Mouse (Mus musculus): Measurements from ENCODE around the gene Leo1. TPM values are rescaled to one million over a fixed set of nuclear protein-coding genes. Genes with fewer than 3 reads are reported as not detected.
A peak's percentile ranks its signal among the peaks of the same experiment; 100 is the strongest.
"Not testable (repeated sequence)": the region's sequence is repeated elsewhere in the genome, so short reads cannot be mapped to it uniquely, and the experiment has no call there.

The Leo1 gene
- polyA plus RNA-seq, 1 experiment from 2014 or later: 46.8 TPM

DNA sequence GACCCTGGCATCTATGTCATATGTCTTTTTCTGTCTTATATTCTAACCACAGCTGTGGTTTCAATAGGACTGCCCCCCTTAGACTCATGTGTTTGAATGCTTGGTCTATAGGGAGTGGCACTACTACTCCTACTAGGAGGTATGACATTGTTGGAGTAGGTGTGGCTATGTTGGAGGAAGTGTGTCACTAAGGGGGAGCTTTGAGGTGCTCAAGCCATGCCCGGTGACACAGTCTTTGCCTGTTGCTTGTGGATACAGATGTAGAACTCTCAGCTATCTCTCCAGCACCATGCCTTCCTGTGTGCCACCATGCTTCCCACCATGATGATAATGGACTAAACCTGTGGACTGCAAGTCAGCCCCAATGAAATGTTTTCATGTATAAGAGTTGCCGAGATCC lies 12.3 kb upstream of the Leo1 start:
- 99% methylated on average over 2 of the region's 2 CpGs for WGBS
- H3K4me1 ChIP-seq (replicated peaks): 0 out of 2 replicates have a peak, but pooled peaks cover 3% of the 10 kb centered on the region
- no peaks in the 10 kb centered on the region for H3K27me3 ChIP-seq
- no peak overlapping the region for H3K27ac ChIP-seq
- no peaks in the 10 kb centered on the region for H3K36me3 ChIP-seq
- H3K4me3 ChIP-seq (replicated peaks): no peak overlapping the region
- no peak for ATAC-seq
- no peak overlapping the region for H3K4me2 ChIP-seq (replicated peaks)
- no peaks in the 10 kb centered on the region for H3K9me3 ChIP-seq
- no peak overlapping the region for H3K9ac ChIP-seq (replicated peaks)

DNA sequence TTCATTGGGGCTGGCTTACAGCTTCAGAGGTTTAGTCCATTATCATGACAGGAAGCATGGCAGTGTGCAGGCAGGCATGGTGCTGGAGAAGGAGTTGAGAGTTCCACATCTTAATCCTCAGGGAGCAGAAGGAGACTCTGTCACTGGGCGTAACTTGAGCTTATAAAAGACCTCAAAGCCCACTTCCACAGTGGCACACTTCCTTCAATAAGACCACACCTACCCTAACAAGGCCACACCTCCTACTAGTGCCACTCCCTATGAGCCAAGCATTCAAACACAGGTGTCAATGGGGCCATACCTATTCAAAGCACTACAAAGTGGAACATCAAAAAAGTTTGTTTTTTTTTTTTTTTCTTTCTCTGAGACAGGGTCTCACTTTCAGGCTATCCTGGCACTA lies 11.7 kb upstream of the Leo1 start:
- ATAC-seq: no peak

DNA sequence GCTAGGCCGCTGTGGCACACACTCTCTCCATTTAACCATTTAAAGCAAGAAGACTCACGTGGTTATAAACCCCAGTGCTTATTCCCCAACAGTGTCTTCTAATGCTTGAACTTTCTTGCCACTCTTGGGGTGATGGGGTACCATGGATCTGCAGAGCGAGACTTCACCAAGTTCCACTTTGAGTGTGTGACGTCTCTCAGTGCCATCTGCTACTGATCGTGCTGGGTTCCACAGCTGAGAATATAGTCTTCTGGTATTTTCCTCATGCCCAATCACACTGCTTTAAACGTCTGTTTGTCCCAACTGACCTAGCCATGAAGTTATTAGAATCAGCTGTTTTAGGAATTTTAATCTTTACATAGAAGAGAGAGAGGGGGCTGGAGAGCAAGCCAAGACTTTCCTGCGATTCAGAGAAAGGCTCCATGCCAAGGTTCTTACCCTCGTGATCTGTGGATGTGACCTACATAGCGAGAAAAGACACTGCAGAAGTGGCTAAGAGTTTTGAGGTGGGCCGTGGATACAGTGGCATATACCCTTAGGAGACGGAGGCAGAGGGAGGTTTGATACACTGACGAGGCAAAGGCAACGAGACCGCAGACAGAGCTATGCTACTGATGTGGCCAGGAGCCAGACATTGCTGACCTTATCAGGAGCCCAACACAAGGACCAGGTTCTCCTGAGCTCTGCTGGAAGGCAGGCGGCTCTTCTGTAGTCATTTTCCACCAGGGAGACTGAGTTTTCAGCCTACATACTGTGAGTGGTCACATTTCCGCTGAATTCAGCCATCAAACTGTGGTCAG lies 10.3 kb upstream of the Leo1 start:
- H3K4me2 ChIP-seq (replicated peaks): no peak overlapping the region
- no peak overlapping the region for H3K4me3 ChIP-seq (replicated peaks)
- no peak overlapping the region for H3K27ac ChIP-seq
- ATAC-seq: no peak
- 74% methylated on average over 16 of the region's 16 CpGs for WGBS
- H3K9me3 ChIP-seq: no peaks in the 10 kb centered on the region
- peaks cover 6% of the 10 kb centered on the region; the same call in 1 of the 2 replicates for H3K4me1 ChIP-seq (replicated peaks)
- H3K36me3 ChIP-seq: no peaks in the 10 kb centered on the region
- no peaks in the 10 kb centered on the region for H3K27me3 ChIP-seq
- H3K9ac ChIP-seq (replicated peaks): no peak overlapping the region

More for the DNA sequence above, 11.7 kb upstream of the Leo1 start:
- Histone ChIP-seq H3K4me3 (replicated peaks) (no peak overlapping the region), H3K36me3 (no peaks in the 10 kb centered on the region), H3K4me1 (replicated peaks) (0 out of 2 replicates have a peak, but pooled peaks cover 3% of the 10 kb centered on the region), H3K27me3 (no peaks in the 10 kb centered on the region), H3K27ac (no peak overlapping the region), H3K9ac (replicated peaks) (no peak overlapping the region), H3K9me3 (no peaks in the 10 kb centered on the region), H3K4me2 (replicated peaks) (no peak overlapping the region)
- WGBS: 75% methylated on average over 1 of the region's 1 CpGs

DNA sequence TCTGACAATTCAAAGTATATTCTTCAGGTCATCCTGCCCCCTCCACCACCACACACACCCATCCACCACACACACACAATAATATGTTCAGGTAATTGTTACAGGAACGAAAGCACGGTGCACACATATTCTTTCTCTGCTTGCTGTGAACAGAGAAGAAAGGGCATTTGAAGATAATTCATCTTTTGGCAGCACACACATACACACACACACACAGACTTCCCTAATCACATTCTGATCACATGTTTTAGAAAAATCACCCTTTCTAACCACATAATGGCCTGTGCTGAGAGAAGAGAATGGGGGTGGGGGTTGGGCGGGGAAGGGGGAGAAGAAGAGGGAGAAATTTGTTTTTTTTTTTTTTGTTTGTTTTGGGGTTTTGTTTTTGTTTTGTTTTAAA lies 8.6 kb upstream of the Leo1 start:
- whole genome bisulfite sequencing: 78% methylated on average over 3 of the region's 3 CpGs
- Histone ChIP-seq H3K36me3 (no peaks in the 10 kb centered on the region), H3K9me3 (no peaks in the 10 kb centered on the region), H3K27ac (no peak overlapping the region), H3K27me3 (no peaks in the 10 kb centered on the region), H3K4me2 (replicated peaks) (no peak overlapping the region), H3K4me3 (replicated peaks) (no peak overlapping the region), H3K9ac (replicated peaks) (no peak overlapping the region), H3K4me1 (replicated peaks) (peaks cover 7% of the 10 kb centered on the region; the same call in 1 of the 2 replicates)
- no peak for ATAC-seq

DNA sequence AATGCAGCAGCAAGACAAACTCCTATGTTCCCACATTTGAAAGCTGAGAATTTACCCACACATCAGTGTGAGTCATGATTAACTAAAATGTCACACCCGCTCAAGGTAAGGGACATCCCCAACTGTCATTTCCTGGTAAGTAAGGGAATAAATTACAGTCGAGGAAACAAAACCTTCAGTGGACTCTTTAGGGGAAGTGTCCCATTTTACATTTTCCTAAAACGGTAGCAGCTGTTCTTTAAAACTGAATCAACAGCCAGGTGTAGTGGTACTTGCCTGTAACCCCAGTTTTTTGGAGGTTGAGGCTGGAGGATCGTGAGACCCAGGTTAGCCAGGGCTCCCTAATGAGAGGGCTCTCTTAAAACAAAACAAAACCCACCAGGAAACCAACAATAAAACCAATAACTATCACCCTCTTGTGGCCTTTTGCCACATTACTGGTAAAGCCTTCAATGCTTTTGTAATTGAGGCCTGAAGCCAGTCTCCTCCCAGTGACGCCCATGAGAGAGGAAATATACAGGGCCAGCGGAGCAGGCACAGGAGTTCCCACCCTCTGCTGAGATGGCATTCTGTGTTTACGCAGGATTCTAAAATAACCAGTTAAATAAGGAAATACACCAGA lies 7.0 kb upstream of the Leo1 start:
- no peaks in the 10 kb centered on the region for H3K9me3 ChIP-seq
- H3K27me3 ChIP-seq: no peaks in the 10 kb centered on the region
- H3K4me2 ChIP-seq (replicated peaks): no peak overlapping the region
- H3K4me1 ChIP-seq (replicated peaks): peaks cover 7% of the 10 kb centered on the region; the same call in 1 of the 2 replicates
- WGBS: 50% methylated on average over 7 of the region's 7 CpGs
- no peak overlapping the region for H3K27ac ChIP-seq
- no peak overlapping the region for H3K9ac ChIP-seq (replicated peaks)
- H3K4me3 ChIP-seq (replicated peaks): no peak overlapping the region
- H3K36me3 ChIP-seq: no peaks in the 10 kb centered on the region
- peak; percentile 43; the same call in 1 of the 2 replicates for ATAC-seq

DNA sequence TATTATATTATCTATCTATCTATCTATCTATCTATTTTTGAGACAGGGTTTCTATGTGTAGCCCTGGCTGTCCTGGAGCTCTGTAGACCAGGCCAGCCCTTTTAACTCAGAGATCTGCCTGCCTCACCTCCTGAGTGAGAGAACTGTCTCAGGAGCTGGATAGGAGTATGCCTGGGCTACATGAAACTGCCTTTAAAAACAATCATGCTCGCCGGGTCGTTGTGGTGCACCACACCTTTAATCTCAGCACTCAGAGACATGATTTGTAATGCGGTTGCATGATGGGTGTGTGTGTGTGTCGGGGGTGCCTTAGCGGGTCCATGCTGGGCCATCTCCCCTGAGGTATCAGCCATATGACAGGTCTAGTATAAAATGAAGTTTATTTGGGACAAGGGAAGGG lies 6.5 kb upstream of the Leo1 start:
- no peak overlapping the region for H3K4me3 ChIP-seq (replicated peaks)
- peaks cover 7% of the 10 kb centered on the region; the same call in 1 of the 2 replicates for H3K4me1 ChIP-seq (replicated peaks)
- no peaks in the 10 kb centered on the region for H3K27me3 ChIP-seq
- WGBS: 73% methylated on average over 6 of the region's 6 CpGs
- H3K4me2 ChIP-seq (replicated peaks): no peak overlapping the region
- H3K27ac ChIP-seq: no peak overlapping the region
- ATAC-seq: no peak
- H3K36me3 ChIP-seq: no peaks in the 10 kb centered on the region
- no peaks in the 10 kb centered on the region for H3K9me3 ChIP-seq
- no peak overlapping the region for H3K9ac ChIP-seq (replicated peaks)

DNA sequence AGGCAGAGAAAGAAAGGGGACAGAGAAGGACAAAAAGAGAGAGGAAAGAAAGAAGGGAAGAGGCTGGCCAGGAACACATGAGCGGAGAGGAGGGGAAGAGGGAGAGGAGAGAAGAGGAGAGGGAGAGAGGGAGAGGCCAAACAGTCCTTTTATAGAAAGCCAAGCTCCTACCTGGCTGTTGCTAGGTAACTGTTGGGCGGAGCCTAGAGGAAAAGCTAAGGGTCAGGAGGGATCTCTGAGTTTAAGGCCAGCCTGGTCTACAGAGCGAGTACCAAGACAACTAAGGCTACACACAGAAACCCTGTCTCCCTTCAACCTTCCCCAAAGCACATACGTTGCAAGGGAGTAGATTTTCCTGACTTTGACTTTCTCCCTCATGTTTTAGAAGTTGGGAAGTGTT lies 6.0 kb upstream of the Leo1 start:
- H3K27me3 ChIP-seq: no peaks in the 10 kb centered on the region
- H3K27ac ChIP-seq: no peak overlapping the region
- no peak overlapping the region for H3K4me3 ChIP-seq (replicated peaks)
- H3K9me3 ChIP-seq: no peaks in the 10 kb centered on the region
- 89% methylated on average over 4 of the region's 4 CpGs for WGBS
- no peaks in the 10 kb centered on the region for H3K36me3 ChIP-seq
- H3K4me2 ChIP-seq (replicated peaks): no peak overlapping the region
- H3K4me1 ChIP-seq (replicated peaks): peaks cover 7% of the 10 kb centered on the region; the same call in 1 of the 2 replicates
- H3K9ac ChIP-seq (replicated peaks): no peak overlapping the region
- ATAC-seq: no peak

DNA sequence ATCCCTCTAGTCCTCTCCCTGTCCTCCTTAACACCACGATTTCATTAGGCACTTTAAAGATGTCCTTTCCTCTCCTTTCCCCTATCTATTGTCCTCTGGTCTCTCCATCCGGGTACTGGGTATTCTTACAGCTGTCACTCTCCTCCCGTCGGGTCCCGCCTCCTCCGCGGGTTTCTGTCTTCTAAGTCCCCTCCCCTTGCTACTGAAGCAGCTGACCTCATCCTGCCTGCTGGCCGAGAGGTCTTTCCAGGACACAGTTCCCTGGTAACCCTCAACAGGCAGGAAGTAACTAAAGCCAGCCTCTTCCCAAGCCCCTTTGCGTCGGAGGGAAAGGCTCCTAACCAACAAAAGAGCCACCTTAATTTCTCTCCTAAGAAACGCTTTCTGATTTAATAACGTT lies 5.4 kb upstream of the Leo1 start:
- 1% methylated on average over 12 of the region's 12 CpGs for WGBS
- Histone ChIP-seq H3K4me3 (replicated peaks) (no peak overlapping the region), H3K27ac (no peak overlapping the region), H3K9me3 (no peaks in the 10 kb centered on the region), H3K9ac (replicated peaks) (no peak overlapping the region), H3K4me1 (replicated peaks) (peaks cover 7% of the 10 kb centered on the region; the same call in 1 of the 2 replicates), H3K27me3 (no peaks in the 10 kb centered on the region), H3K36me3 (no peaks in the 10 kb centered on the region), H3K4me2 (replicated peaks) (peak overlapping the region; percentile 15; the same call in 1 of the 2 replicates)
- ATAC-seq: peak; percentile 67

DNA sequence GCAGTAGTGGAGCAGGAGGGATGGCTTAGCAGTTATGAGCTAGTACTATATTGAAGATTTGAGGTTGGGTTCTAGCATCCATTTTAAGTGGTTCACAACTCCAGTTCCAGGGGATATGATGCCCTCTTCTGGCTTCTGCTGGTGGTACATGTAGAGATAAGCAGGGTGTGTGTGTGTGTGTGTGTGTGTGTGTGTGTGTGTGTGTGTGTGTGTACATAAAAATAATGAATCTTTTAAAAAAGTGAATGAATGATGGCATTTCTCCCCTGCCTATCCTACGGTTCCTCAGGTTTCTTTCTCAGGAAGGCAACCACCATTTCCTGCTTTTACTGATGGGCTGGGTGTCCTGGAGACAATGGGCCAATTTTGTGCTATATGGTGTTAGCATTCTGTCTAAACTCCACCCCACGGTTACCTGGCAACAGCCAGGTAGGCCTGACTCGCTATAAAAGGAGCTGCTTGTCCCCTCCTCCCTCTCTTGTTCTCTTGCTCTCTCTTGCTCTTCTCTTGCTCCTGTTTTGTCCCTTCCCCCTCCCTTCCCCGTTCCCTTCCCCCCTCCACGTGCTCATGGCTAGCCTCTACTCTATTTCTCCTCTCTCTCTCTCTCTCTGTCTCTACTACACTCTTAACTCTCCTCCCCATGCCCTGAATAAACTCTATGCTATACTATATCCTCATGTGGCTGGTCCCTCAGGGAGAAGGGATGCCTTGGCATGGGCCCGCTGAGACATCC lies 3.5 kb upstream of the Leo1 start:
- H3K36me3 ChIP-seq: no peaks in the 10 kb centered on the region
- no peak overlapping the region for H3K4me2 ChIP-seq (replicated peaks)
- no peak overlapping the region for H3K4me3 ChIP-seq (replicated peaks)
- H3K27me3 ChIP-seq: no peaks in the 10 kb centered on the region
- H3K9ac ChIP-seq (replicated peaks): no peak overlapping the region
- H3K9me3 ChIP-seq: no peaks in the 10 kb centered on the region
- WGBS: 36% methylated on average over 6 of the region's 6 CpGs
- no peak for ATAC-seq
- H3K27ac ChIP-seq: no peak overlapping the region
- peaks cover 15% of the 10 kb centered on the region for H3K4me1 ChIP-seq (replicated peaks)

DNA sequence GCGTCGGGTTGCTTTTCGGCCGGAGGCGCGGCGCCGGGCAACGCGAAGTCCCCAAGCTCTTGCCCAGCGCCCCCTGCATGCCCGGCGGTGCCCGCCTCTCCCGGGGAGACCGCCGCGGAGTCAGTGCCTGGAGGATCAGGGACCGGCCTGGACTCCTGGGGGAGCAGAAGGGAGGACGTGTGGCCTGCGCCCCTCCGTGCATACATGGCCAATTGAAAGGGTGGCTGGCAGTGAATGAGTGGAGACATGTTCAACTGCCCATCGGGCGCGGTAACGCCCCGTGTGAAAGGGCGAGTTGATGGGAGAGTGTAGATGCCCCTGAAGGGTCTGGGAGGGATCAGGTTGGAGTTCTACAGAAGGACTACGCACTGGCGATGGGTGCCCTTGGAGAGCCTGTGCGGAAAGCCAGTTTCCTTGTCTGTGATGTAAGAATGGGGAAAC lies 387 bp downstream of the Leo1 start:
- H3K9me3 ChIP-seq: no peaks in the 10 kb centered on the region
- ATAC-seq: peak; percentile 91
- 1% methylated on average over 30 of the region's 31 CpGs for WGBS

DNA sequence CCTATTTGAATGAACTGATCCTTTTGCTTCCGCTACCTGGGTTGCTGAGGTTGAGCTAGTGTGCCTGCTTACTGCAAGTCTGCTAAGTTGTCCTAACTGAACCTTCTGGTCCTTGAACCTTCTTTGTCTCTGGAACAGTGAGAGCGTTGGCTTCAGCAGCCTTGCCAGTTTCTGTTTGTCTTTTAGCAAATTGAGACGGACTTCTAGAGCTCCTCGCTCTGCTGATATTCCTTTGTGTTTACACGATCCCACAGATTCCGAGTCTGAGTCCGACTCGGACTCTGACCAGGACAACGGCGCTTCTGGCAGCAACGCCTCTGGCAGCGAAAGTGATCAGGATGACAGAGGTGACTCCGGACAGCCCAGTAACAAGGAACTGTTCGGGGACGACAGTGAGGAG lies 3.7 kb downstream of the Leo1 start:
- no peaks in the 10 kb centered on the region for H3K9me3 ChIP-seq
- H3K9ac ChIP-seq (replicated peaks): no peak overlapping the region
- no peak overlapping the region for H3K4me3 ChIP-seq (replicated peaks)
- 93% methylated on average over 15 of the region's 15 CpGs for WGBS
- no peak overlapping the region for H3K27ac ChIP-seq
- H3K27me3 ChIP-seq: no peaks in the 10 kb centered on the region
- peaks cover 52% of the 10 kb centered on the region for H3K36me3 ChIP-seq
- ATAC-seq: no peak
- H3K4me2 ChIP-seq (replicated peaks): no peak overlapping the region
- H3K4me1 ChIP-seq (replicated peaks): peaks cover 14% of the 10 kb centered on the region

More for the DNA sequence above, 387 bp downstream of the Leo1 start:
- H3K27me3 ChIP-seq: no peaks in the 10 kb centered on the region
- peak overlapping the region; percentile 84 for H3K27ac ChIP-seq
- H3K9ac ChIP-seq (replicated peaks): peak overlapping the region; percentile 90
- H3K4me3 ChIP-seq (replicated peaks): peak overlapping the region; percentile 81
- peaks cover 20% of the 10 kb centered on the region for H3K36me3 ChIP-seq
- H3K4me2 ChIP-seq (replicated peaks): peak overlapping the region; percentile 89
- H3K4me1 ChIP-seq (replicated peaks): peaks cover 14% of the 10 kb centered on the region

DNA sequence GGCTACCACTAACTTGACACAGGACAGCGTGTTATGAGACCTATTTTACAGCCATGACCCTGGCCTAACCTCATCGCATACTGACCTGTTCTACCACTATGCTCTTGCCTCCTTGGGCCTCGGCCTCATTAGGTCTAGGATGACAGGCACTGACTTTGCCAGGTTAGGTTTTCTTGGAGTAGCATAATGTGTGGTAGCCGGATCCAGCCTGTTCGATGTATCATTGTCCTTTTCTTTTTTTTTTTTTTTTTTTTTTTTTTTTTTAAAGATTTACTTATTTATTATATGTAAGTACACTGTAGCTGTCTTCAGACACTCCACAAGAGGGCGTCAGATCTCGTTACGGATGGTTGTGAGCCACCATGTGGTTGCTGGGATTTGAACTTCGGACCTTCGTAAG lies 5.2 kb downstream of the Leo1 start:
- not testable (repeated sequence) for H3K27ac ChIP-seq
- 86% methylated on average over 10 of the region's 10 CpGs for WGBS

More for the DNA sequence above, 5.2 kb downstream of the Leo1 start:
- not testable (repeated sequence) for ATAC-seq; H3K9me3 ChIP-seq; H3K9ac ChIP-seq (replicated peaks); H3K4me3 ChIP-seq (replicated peaks); H3K4me2 ChIP-seq (replicated peaks); H3K27me3 ChIP-seq
- H3K36me3 ChIP-seq: peaks cover 61% of the 10 kb centered on the region
- H3K4me1 ChIP-seq (replicated peaks): peaks cover 14% of the 10 kb centered on the region

Data from midbrain, embryonic 13.5 days (tissue).